Mouse (Mus musculus): ENCODE data around the gene Copg1. TPM values are rescaled to one million over a fixed set of nuclear protein-coding genes. Genes with fewer than 3 reads are reported as not detected.

Copg1 gene
- total and polyA plus RNA-seq, 2 experiments from 2014 or later = 180 to 186 TPM

GRCm38 (mm10) chr6:87886721-87887120, 893 bp upstream of the Copg1 start:
- peaks cover 4% of the 10 kb centered on the region; the same call in 1 of the 2 replicates for H3K4me1 ChIP-seq (ENCODE audit: insufficient read depth)
- no peaks in the 10 kb centered on the region for H3K9me3 ChIP-seq (ENCODE audit: low read length)
- ATAC-seq = no peak
- no peak overlapping the region for H3K4me2 ChIP-seq (ENCODE audit: low read depth)
- WGBS = 91% methylated on average over 1 of the region's 1 CpGs
- TF ChIP-seq CTCF (IDR thresholded peaks at IDR 0.05; ENCODE audit: low read depth) = no peak
- no peak overlapping the region for H3K9ac ChIP-seq
- H3K27ac ChIP-seq (ENCODE audit: low read depth, low read length) = no peak overlapping the region
- no peak overlapping the region for H3K4me3 ChIP-seq (ENCODE audit: low read depth, low read length)
- H3K27me3 ChIP-seq (ENCODE audit: insufficient read depth, low read length) = no peaks in the 10 kb centered on the region
- DNase-seq = no peak
- H3K36me3 ChIP-seq (ENCODE audit: insufficient read depth) = peaks cover 22% of the 10 kb centered on the region

GRCm38 (mm10) chr6:87893931-87894330, 6.3 kb downstream of the Copg1 start:
- H3K4me3 ChIP-seq (ENCODE audit: low read depth, low read length) = no peak overlapping the region
- DNase-seq (no peak), ATAC-seq (no peak)
- no peaks in the 10 kb centered on the region for H3K4me1 ChIP-seq (ENCODE audit: insufficient read depth)
- H3K27me3 ChIP-seq (ENCODE audit: insufficient read depth, low read length) = no peaks in the 10 kb centered on the region
- no peaks in the 10 kb centered on the region for H3K9me3 ChIP-seq (ENCODE audit: low read length)
- no peak overlapping the region for H3K9ac ChIP-seq
- no peak overlapping the region for H3K4me2 ChIP-seq (ENCODE audit: low read depth)
- 87% methylated on average over 7 of the region's 7 CpGs for WGBS
- peaks cover 88% of the 10 kb centered on the region for H3K36me3 ChIP-seq (ENCODE audit: insufficient read depth)
- H3K27ac ChIP-seq (ENCODE audit: low read depth, low read length) = no peak overlapping the region
- TF ChIP-seq CTCF (IDR thresholded peaks at IDR 0.05; ENCODE audit: low read depth) = no peak

GRCm38 (mm10) chr6:87898028-87898427, 10.4 kb downstream of the Copg1 start:
- Histone ChIP-seq H3K4me3 (ENCODE audit: low read depth, low read length) (no peak overlapping the region), H3K9me3 (ENCODE audit: low read length) (no peaks in the 10 kb centered on the region), H3K4me2 (ENCODE audit: low read depth) (no peak overlapping the region), H3K36me3 (ENCODE audit: insufficient read depth) (peaks cover 90% of the 10 kb centered on the region), H3K4me1 (ENCODE audit: insufficient read depth) (no peaks in the 10 kb centered on the region), H3K27me3 (ENCODE audit: insufficient read depth, low read length) (no peaks in the 10 kb centered on the region), H3K9ac (no peak overlapping the region), H3K27ac (ENCODE audit: low read depth, low read length) (no peak overlapping the region)
- DNase-seq = no peak
- no peak for ATAC-seq
- 97% methylated on average over 10 of the region's 10 CpGs for WGBS
- TF ChIP-seq CTCF (IDR thresholded peaks at IDR 0.05; ENCODE audit: low read depth) = no peak

GRCm38 (mm10) chr6:87906632-87907031, 19.0 kb downstream of the Copg1 start:
- Histone ChIP-seq H3K4me2 (ENCODE audit: low read depth) (no peak overlapping the region), H3K9me3 (ENCODE audit: low read length) (no peaks in the 10 kb centered on the region), H3K4me3 (ENCODE audit: low read depth, low read length) (no peak overlapping the region), H3K9ac (no peak overlapping the region), H3K27ac (ENCODE audit: low read depth, low read length) (no peak overlapping the region), H3K36me3 (ENCODE audit: insufficient read depth) (peaks cover 91% of the 10 kb centered on the region), H3K4me1 (ENCODE audit: insufficient read depth) (no peaks in the 10 kb centered on the region), H3K27me3 (ENCODE audit: insufficient read depth, low read length) (no peaks in the 10 kb centered on the region)
- ATAC-seq (no peak), DNase-seq (no peak)
- 61% methylated on average over 5 of the region's 5 CpGs for WGBS
- peak; percentile 66 for TF ChIP-seq CTCF (IDR thresholded peaks at IDR 0.05; ENCODE audit: low read depth)

- Histone ChIP-seq H3K4me1 (ENCODE audit: insufficient read depth) (0 out of 2 replicates have a peak, but pooled peaks cover 3% of the 10 kb centered on the region), H3K9ac (no peak overlapping the region), H3K36me3 (ENCODE audit: insufficient read depth) (peaks cover 80% of the 10 kb centered on the region), H3K27me3 (ENCODE audit: insufficient read depth, low read length) (no peaks in the 10 kb centered on the region), H3K4me2 (ENCODE audit: low read depth) (no peak overlapping the region), H3K4me3 (ENCODE audit: low read depth, low read length) (no peak overlapping the region), H3K9me3 (ENCODE audit: low read length) (no peaks in the 10 kb centered on the region), H3K27ac (ENCODE audit: low read depth, low read length) (no peak overlapping the region)
- TF ChIP-seq CTCF (IDR thresholded peaks at IDR 0.05; ENCODE audit: low read depth) = no peak
- ATAC-seq = no peak
- DNase-seq = no peak
- WGBS = 86% methylated on average over 6 of the region's 6 CpGs
These were observed 21.6 kb downstream of the Copg1 start for GRCm38 (mm10) chr6:87909181-87909580.

GRCm38 (mm10) chr6:87911559-87911958, 23.9 kb downstream of the Copg1 start:
- Histone ChIP-seq H3K27me3 (ENCODE audit: insufficient read depth, low read length) (no peaks in the 10 kb centered on the region), H3K4me1 (ENCODE audit: insufficient read depth) (0 out of 2 replicates have a peak, but pooled peaks cover 9% of the 10 kb centered on the region), H3K9ac (no peak overlapping the region), H3K4me2 (ENCODE audit: low read depth) (no peak overlapping the region), H3K36me3 (ENCODE audit: insufficient read depth) (peaks cover 60% of the 10 kb centered on the region), H3K9me3 (ENCODE audit: low read length) (no peaks in the 10 kb centered on the region), H3K4me3 (ENCODE audit: low read depth, low read length) (no peak overlapping the region), H3K27ac (ENCODE audit: low read depth, low read length) (no peak overlapping the region)
- 90% methylated on average over 6 of the region's 6 CpGs for WGBS
- no peak for TF ChIP-seq CTCF (IDR thresholded peaks at IDR 0.05; ENCODE audit: low read depth)
- ATAC-seq (no peak), DNase-seq (no peak)

- Histone ChIP-seq H3K27ac (ENCODE audit: low read depth, low read length) (peak within 1 kb of the TSS; percentile 78), H3K27me3 (ENCODE audit: insufficient read depth, low read length) (no peaks in the 10 kb centered on the region), H3K4me1 (ENCODE audit: insufficient read depth) (0 out of 2 replicates have a peak, but pooled peaks cover 9% of the 10 kb centered on the region), H3K9me3 (ENCODE audit: low read length) (no peaks in the 10 kb centered on the region), H3K36me3 (ENCODE audit: insufficient read depth) (peaks cover 54% of the 10 kb centered on the region), H3K4me3 (ENCODE audit: low read depth, low read length) (peak within 1 kb of the TSS; percentile 90), H3K4me2 (ENCODE audit: low read depth) (peak within 1 kb of the TSS; percentile 93), H3K9ac (peak within 1 kb of the TSS; percentile 89)
- ATAC-seq (peak; percentile 96), DNase-seq (peak; percentile 81)
- 2% methylated on average over 58 of the region's 62 CpGs for WGBS
- TF ChIP-seq CTCF (IDR thresholded peaks at IDR 0.05; ENCODE audit: low read depth) = no peak
These were observed 26.2 kb downstream of the Copg1 start, which contains the start of gene Hmces for GRCm38 (mm10) chr6:87913661-87914325. Gene Hmces (plus strand): TSS chr6:87913935.
